Mouse (Mus musculus): ENCODE data around the gene Gm10198. TPM values are rescaled to one million over a fixed set of nuclear protein-coding genes. Genes with fewer than 3 reads are reported as not detected.
A peak's percentile ranks its signal among the peaks of the same experiment; 100 is the strongest.

The Gm10198 gene
- total and polyA plus RNA-seq, 3 experiments = not detected

GRCm38 (mm10) chr13:111555333-111555732 lies 37.3 kb upstream of the Gm10198 start:
- Histone ChIP-seq H3K27ac (ENCODE audit: control insufficient read depth, low read depth, low read length) (no peak overlapping the region), H3K4me1 (ENCODE audit: control insufficient read depth in 1 of 2, insufficient read depth in 2 of 2, low read length in 2 of 2) (peaks cover 28 to 33% of the 10 kb centered on the region in 2 experiments), H3K36me3 (ENCODE audit: control insufficient read depth in 1 of 2, insufficient read depth in 2 of 2, low read length in 2 of 2) (peaks cover 0 to 35% of the 10 kb centered on the region in 2 experiments; a peak in 2 of 4 replicates), H3K9me3 (replicated peaks; ENCODE audit: insufficient read depth, low read length) (no peaks in the 10 kb centered on the region), H3K9ac (ENCODE audit: control insufficient read depth, low read depth, low read length, poor library complexity, severe bottlenecking) (no peak overlapping the region), H3K79me2 (ENCODE audit: control insufficient read depth, insufficient read depth, low read length, poor library complexity) (no peaks in the 10 kb centered on the region), H3K4me3 (ENCODE audit: control insufficient read depth in 1 of 2, insufficient read depth in 1 of 2, low read depth in 2 of 2, low read length in 2 of 2) (peak overlapping the region in 1 of 2 experiments; percentile 7; a peak in 3 of 4 replicates), H3K27me3 (ENCODE audit: control insufficient read depth in 1 of 2, insufficient read depth in 2 of 2, low read length in 2 of 2) (no peaks in the 10 kb centered on the region)
- DNase-seq (ENCODE audit: low read depth, low spot score) = peak; percentile 54
- no peak for TF ChIP-seq TAL1 (IDR thresholded peaks at IDR 0.05; ENCODE audit: low read length)
- no peak for TF ChIP-seq MYB (IDR thresholded peaks at IDR 0.05; ENCODE audit: low read depth, low read length)
- TF ChIP-seq GABPA (IDR thresholded peaks at IDR 0.05; ENCODE audit: low read depth, low read length) = no peak
- no peak for TF ChIP-seq NELFE (IDR thresholded peaks at IDR 0.05; ENCODE audit: low read depth, low read length)
- no peak for TF ChIP-seq MEF2A (IDR thresholded peaks at IDR 0.05; ENCODE audit: extremely low read depth, insufficient replicate concordance, low read depth, low read length, poor library complexity, severe bottlenecking)
- TF ChIP-seq UBTF (IDR thresholded peaks at IDR 0.05; ENCODE audit: borderline replicate concordance, insufficient read depth, low read depth, low read length) = no peak
- no peak for TF ChIP-seq ETS1 (IDR thresholded peaks at IDR 0.05; ENCODE audit: low read depth, low read length)
- TF ChIP-seq POLR2AphosphoS2 (IDR thresholded peaks at IDR 0.05; ENCODE audit: low read length) = no peak
- peak; percentile 13; the same call in 1 of the 2 replicates for TF ChIP-seq USF1 (IDR thresholded peaks at IDR 0.05; ENCODE audit: low read depth, low read length)
- TF ChIP-seq MAFK (IDR thresholded peaks at IDR 0.05; ENCODE audit: borderline replicate concordance, low read depth, low read length) = no peak
- TF ChIP-seq ZNF384 (IDR thresholded peaks at IDR 0.05; ENCODE audit: low read depth, low read length) = no peak
- no peak for TF ChIP-seq SIN3A (IDR thresholded peaks at IDR 0.05; ENCODE audit: low read length)
- TF ChIP-seq GATA1 (IDR thresholded peaks at IDR 0.05; ENCODE audit: low read depth, low read length) = 0 out of 2 replicates have a peak, but pooled peaks have one; percentile 37
- no peak for TF ChIP-seq CHD1 (IDR thresholded peaks at IDR 0.05; ENCODE audit: low read depth, low read length)
- TF ChIP-seq RCOR1 (IDR thresholded peaks at IDR 0.05; ENCODE audit: low read depth, low read length) = peak; percentile 6; the same call in 1 of the 2 replicates
- no peak for TF ChIP-seq POLR2A (IDR thresholded peaks at IDR 0.05; ENCODE audit: control insufficient read depth in 1 of 2, insufficient read depth in 1 of 2, low read depth in 1 of 2, low read length in 2 of 2, poor library complexity in 1 of 2)
- no peak for TF ChIP-seq HCFC1 (IDR thresholded peaks at IDR 0.05; ENCODE audit: low read depth, low read length)
- TF ChIP-seq EP300 (IDR thresholded peaks at IDR 0.05; ENCODE audit: low read depth in 1 of 2, low read length in 2 of 2) = peak in 1 of 2 experiments; percentile 43; a peak in 2 of 4 replicates
- no peak for TF ChIP-seq MXI1 (IDR thresholded peaks at IDR 0.05; ENCODE audit: low read depth, low read length)
- TF ChIP-seq KAT2A (conservative IDR thresholded peaks at IDR 0.05; ENCODE audit: low read depth, low read length) = no peak
- TF ChIP-seq USF2 (IDR thresholded peaks at IDR 0.05; ENCODE audit: borderline replicate concordance in 1 of 2, insufficient read depth in 1 of 2, low read depth in 1 of 2, low read length in 2 of 2) = no peak
- TF ChIP-seq TCF12 (IDR thresholded peaks at IDR 0.05; ENCODE audit: low read depth, low read length) = peak; percentile 29; the same call in 1 of the 2 replicates
- no peak for TF ChIP-seq E2F4 (IDR thresholded peaks at IDR 0.05; ENCODE audit: borderline replicate concordance, low read depth, low read length)
- TF ChIP-seq NRF1 (IDR thresholded peaks at IDR 0.05; ENCODE audit: insufficient read depth, low read depth, low read length, poor library complexity, severe bottlenecking) = no peak
- 0 out of 2 replicates have a peak, but pooled peaks have one; percentile 13 for TF ChIP-seq BHLHE40 (IDR thresholded peaks at IDR 0.05; ENCODE audit: borderline replicate concordance, low read depth, low read length)
- no peak for TF ChIP-seq CHD2 (IDR thresholded peaks at IDR 0.05; ENCODE audit: low read length)
- TF ChIP-seq MAX (IDR thresholded peaks at IDR 0.05; ENCODE audit: low read length) = no peak
- TF ChIP-seq CTCF (IDR thresholded peaks at IDR 0.05 in 2 of 3, conservative IDR thresholded peaks at IDR 0.05 in 1 of 3; ENCODE audit: control insufficient read depth in 1 of 3, insufficient read depth in 1 of 3, low read depth in 2 of 3, low read length in 3 of 3, poor library complexity in 1 of 3, severe bottlenecking in 1 of 3) = no peak
- no peak for TF ChIP-seq ZKSCAN1 (IDR thresholded peaks at IDR 0.05; ENCODE audit: low read depth, low read length)
- no peak for TF ChIP-seq MAZ (IDR thresholded peaks at IDR 0.05; ENCODE audit: low read depth, low read length)
- no peak for TF ChIP-seq TBP (IDR thresholded peaks at IDR 0.05; ENCODE audit: low read depth, low read length)
- TF ChIP-seq POLR2AphosphoS5 (IDR thresholded peaks at IDR 0.05; ENCODE audit: borderline replicate concordance, low read depth, low read length) = no peak
- TF ChIP-seq ZMIZ1 (IDR thresholded peaks at IDR 0.05; ENCODE audit: low read depth, low read length) = no peak
- no peak for TF ChIP-seq ELF1 (IDR thresholded peaks at IDR 0.05; ENCODE audit: low read depth, low read length)
- no peak for TF ChIP-seq SMC3 (IDR thresholded peaks at IDR 0.05; ENCODE audit: low read depth, low read length)
- no peak for TF ChIP-seq JUND (IDR thresholded peaks at IDR 0.05; ENCODE audit: low read depth, low read length)
- no peak for TF ChIP-seq RAD21 (IDR thresholded peaks at IDR 0.05; ENCODE audit: low read depth, low read length)
- TF ChIP-seq MYC (IDR thresholded peaks at IDR 0.05; ENCODE audit: low read depth, low read length) = no peak
